Mouse (Mus musculus): ENCODE measurements around the gene Gxylt2.

GRCm38 (mm10) chr6:100787726-100788125 lies 83.2 kb downstream of the Gxylt2 start:
- TF ChIP-seq GATA1 (IDR thresholded peaks at IDR 0.05; ENCODE audit: borderline replicate concordance, low read length) (no peak), FLI1 (IDR thresholded peaks at IDR 0.05; ENCODE audit: low read length) (no peak)

All from megakaryocyte, embryonic 14.5 days (primary cell).